Mouse (Mus musculus) neutrophil, adult 65 days (primary cell): ENCODE results near the gene Faiml. TPM values are rescaled to one million over a fixed set of nuclear protein-coding genes. Genes with fewer than 3 reads are reported as not detected.

Source experiments
- total RNA-seq: library from RNA; stranded (reverse); gene quantifications from 2 replicates; pipeline ENCODE4 v1.2.4, GENCODE M21; 2023

Faiml gene
- total RNA-seq, result not detected in 2 replicates

DNA sequence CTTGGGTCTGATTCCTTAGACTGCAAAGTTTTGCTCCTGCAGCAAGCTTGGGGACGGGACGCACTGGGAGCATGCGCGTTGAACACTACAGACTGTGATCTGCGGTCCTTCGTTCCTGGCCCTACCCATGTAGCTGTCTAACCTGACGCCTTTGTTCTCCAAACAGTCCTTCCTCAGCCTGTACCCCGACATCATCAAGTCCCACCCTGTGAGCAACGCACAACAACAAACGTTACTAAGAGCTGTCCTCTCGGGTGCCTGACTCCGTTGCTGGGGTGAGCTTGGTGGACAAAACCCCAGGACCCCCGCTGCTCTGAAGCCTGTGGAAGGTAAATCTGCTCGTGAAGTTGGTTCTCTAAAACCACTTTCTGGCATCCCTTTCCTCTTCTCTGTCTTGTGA lies at the start of gene Faiml:
TSS of gene Faiml (minus strand) at position 101 of the 400 bp plus-strand sequence.

DNA sequence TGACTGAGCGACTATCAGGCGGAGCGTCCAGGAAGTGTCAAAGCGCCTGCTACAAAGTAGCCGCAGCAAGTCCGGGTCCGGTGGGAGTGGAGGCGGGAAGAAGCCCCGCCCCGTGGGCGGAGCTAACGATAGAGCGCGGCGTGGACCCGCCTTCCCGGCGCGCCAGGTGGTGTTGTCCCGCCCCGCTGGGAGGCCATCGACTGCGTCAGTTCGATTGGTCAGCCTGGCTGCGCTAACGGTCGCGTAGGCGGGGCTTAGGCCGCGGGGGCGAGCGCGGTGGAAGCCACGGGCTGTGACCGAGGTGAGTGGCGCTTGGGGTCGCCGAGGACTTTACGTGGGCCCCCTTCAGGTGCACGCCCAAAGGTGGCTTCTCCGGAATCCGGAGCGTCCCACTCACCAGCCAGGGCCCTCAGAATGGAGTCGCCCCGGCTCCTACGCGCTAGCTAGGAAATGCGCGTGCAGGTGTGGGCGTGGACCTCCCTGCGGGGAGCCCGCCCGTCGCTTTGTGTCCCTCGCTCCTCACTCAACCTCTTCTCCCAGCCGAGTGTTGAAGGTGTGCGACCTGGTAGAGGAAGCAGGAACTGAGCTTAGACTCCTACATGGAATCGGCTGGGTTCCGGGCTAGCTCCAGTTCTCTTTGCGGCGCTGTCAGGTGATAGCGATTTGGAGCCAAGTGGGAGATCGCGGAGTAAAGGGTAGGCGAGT lies 6.3 kb upstream of the Faiml start, which contains the start of gene Cep70:
TSS of gene Cep70 (plus strand) at position 178 of the 705 bp plus-strand sequence.

Other genes with a start within 250 kb of the Faiml start
- gene Gm1123, start 201.5 kb downstream of the Faiml start, total RNA-seq, result not detected in 2 replicates
- 43.9 and 57.6 TPM in 2 replicates for gene Pik3cb, start 96.6 kb downstream of the Faiml start, total RNA-seq
- gene Cep70, start 6.1 kb upstream of the Faiml start, total RNA-seq, result 6.2 and 9.7 TPM in 2 replicates
- gene Esyt3, start 121.3 kb upstream of the Faiml start, total RNA-seq, result not detected in 2 replicates
- not detected in 2 replicates for gene Mras, start 200.1 kb upstream of the Faiml start, total RNA-seq
- gene Nme9, start 214.2 kb upstream of the Faiml start, total RNA-seq, result not detected in 2 replicates